Mouse (Mus musculus) adrenal gland, postnatal 36 days (tissue): ENCODE results near the gene Mfsd12. TPM values are rescaled to one million over a fixed set of nuclear protein-coding genes. Genes with fewer than 3 reads are reported as not detected.

Experiments
- DNase-seq, 2 experiments: peaks; one replicate each; pipeline ENCODE4 v3.0.0; 2021; ENCODE audit warnings: mixed read lengths in 1 of 2
- total RNA-seq, 2 experiments: library from RNA; stranded (reverse); gene quantifications; 2 replicates each; pipeline ENCODE4 v1.2.3; 2021

Mfsd12 gene
- total RNA-seq, 2 experiments from 2014 or later, result 16.7 to 22.7 TPM

DNA sequence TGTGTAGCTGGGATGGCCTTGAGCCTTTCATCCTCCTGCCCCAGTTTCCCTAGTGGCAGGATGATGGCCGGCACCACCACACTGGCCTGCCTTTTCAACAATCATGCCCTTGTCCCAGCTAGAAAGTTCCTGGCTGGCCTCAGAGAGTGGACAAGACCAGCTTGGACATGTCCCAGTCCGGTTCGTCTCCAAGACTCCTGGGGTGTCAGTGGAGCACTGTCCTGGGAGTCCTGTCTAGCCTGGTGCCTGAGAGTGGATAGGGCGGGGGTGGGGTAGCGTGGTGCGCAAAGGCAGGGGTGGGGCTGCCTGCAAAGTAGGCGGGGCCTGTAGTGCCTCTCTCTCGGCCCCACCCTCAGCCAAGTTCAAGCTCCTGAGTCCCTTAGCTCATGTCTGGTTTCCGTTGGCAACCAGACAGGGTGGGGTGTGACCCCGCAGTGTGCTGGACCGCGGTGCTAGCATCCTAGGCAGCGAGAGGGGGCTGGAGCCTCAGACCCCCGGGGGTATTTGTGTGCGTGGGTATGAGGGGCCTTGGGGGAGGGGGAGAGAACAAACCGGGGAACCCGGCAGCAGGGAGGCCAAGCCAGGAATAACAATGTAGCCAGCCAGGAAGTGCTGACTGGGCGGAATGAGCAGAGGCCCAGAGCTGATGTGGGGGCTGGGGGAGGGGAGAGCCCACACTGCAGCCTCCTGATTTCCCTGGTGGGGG is 44.4 kb downstream of the Mfsd12 start:
- peak; percentile 55 to 76 for DNase-seq

DNA sequence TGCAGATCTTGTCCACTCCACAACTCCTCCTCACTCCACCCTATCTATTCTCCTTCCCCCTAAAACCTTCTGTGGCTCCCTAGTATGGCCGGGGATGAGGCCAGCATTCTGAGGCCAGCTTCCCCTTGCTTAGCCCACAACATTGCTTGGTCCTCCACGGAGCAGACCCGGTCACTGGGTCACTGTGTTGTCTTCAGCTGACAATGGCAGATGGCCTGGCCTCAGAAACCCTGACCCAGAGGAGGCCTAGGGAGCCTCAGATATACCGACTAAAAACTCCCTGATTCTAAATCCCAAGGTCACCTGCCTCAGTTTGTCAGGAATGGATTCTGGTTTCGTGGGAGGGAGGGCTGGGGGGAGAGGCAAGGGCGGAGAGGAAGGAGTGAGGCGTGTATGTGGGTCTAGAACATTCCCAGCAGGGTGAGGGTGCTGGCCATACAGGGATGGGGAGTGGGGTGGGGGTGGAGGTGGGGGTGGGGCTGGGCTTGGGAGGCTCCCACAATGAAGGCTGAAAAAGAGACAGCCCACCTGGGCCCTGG is 45.0 kb downstream of the Mfsd12 start:
- DNase-seq, result no peak

DNA sequence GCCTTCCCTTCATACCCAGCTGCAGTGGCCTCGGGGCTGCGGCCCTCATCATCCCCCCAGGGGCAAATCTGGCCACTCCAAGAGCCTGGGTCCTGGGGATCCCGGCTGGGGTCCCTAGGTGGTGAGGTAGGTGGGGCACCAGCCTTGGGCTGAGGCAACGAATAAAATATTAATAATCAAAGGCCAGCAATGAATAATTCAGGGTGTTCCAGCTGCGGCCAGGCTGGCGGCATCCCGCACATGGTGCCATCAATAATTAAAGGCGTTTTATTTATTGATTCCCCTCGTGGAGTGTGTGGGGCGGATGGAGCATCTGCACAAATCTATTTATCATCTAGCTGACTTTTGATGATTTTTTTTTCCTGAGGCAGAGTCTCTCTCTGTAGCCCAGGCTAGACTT is 46.2 kb downstream of the Mfsd12 start:
- no peak for DNase-seq

DNA sequence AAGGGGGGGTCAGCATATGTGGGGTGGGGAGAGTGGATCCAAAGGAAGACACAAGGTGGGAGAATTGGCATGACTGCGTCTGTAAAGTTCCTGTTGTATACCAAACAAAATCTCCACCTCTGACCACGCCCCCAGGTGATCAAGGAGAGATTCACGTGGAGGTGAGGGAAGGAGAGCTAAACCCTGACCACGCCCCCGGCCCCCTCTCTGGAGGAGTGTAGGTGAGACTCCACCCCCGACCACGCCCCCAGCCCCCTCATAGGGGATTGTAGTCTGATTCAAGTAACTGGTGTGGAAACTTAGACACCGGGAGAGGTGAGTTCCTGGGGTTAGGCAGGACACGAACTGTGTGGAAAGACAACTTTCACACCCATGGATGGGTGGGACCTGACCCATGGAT is 46.8 kb downstream of the Mfsd12 start:
- no peak for DNase-seq

DNA sequence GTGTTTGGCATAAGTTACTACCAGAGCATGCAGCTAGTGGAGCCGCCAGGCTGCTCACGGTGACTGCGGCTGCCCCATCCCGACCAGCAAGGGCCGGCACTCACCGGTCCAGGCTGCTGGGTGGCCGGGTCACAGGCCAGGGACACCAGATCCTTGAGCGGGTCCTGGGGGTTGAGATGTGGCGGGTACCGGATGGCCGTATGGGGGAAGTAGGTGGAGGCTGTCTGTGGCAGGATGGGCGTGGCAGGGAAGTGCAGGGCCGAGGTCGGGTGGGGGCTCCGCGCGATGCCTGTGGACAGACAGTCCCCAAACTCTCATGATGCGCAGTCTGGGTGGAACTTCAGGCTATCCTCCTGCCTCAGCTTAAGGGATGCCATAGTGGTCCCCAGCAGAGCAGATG is 47.4 kb downstream of the Mfsd12 start:
- peak in 1 of 2 experiments; percentile 38 for DNase-seq

DNA sequence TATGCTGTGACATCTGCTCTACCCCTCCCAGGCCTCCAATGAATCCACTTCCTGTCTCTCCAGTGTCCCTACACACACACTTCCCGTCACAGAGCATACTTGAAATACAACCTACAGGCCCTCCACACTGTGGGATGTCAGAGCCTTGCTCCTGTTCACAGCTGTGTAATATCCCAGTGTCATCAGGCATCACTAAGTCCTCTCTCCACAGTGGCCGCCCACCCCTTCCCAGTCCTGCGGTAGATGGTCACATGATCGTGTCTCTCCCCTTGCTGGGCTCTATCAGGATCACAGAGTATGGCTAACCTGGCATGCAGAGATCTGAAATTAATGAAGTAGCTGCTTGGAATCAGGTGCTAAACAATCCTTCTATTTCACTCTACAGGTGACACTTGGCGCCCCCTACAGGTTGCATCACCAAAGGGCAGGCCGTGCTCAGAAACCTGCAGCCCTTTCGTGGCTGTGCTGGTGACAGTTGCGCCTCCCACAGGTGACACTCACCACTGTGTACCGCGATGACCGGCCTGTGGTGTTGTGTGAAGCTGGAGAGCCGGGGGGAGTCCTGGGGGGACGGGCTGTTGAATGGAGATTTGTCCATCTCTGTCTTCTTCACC is 48.4 kb downstream of the Mfsd12 start:
- DNase-seq, result peak; percentile 65 to 70

DNA sequence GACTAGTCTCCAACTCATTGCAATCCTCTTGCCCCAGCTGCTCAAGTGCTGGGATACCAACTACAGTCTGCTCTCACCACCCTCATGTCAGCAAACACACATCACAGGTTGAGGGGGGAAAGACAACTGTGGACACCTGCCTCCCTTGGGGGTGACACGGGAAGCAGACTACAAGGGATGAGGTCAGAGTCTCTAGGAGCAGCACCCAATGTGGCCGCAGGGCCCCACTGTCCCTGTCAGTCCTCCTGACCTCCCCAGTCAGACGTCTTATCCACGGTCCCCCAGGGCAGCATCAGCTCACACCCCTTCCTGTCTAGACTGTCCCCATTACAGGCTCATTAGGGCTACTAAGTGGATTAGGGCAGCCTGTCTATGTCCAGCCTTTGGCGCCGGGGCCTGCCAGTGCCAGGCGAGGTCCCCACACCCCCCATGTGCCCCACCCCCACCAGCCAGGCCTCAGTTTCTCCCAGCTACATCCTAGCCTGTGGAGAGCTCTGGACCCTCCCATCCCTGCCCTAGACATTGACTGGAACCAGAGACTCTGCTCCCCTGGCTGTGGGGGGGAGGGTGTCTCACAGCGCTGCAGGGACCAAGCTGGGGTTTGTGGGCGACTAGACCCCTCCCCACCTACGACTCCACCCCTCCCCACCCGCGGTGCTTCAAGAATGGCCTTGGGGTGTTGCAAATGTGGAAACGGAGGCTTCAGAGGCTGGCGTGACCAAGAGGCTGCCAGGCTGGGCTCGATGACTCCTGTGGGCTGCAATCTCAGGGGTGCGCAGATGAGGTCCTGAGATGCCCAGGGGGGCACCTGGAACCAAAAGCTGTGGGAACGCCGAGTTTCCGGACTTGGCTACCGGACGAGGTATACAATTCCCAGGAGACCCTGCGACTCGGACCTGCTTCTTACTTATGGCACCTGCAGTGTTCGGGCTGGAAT is 49.5 kb downstream of the Mfsd12 start:
- DNase-seq, result peak in 1 of 2 experiments; percentile 13

DNA sequence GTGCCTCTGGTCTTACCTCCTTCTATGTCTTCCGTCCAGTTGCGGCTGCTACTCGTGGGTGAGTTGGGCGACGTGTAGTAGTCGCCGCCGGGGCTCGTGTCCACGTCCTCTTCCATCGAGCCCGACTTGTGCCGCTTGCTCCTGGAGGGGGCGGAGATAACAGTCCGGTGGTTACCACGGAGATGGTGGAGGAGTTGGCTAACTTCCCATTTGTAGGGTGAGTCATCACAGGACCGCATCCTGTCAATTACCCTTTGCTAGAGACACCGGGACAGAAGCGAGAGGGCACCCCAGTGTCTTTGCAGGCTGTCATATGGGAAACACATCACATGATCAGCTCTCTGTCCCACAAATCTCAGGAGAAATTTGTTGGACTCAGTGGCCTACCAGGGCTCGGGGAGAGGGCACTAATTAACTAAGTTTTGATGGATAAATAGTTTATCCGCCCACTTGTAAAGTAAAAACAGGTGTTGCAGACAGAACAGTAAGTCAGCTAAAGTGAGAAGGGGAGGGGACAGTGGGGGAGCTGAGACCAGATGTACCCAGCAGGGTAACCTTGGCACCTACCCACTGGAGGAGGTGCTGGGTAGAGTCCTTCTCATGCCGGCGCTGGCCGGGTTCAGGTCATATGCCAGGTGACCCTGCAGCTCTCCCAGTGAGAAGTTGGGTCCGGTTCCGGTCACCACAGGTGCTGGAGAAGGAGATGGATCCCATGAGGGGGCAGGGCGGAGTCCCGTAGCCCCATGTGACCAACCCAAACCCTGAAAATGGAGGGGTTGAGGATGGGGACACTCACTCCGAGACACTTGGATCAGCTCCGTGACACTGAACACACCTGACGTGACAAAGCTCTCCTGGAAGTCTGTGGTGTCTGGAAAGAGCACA is 50.5 kb downstream of the Mfsd12 start:
- peak; percentile 90 to 91 for DNase-seq

DNA sequence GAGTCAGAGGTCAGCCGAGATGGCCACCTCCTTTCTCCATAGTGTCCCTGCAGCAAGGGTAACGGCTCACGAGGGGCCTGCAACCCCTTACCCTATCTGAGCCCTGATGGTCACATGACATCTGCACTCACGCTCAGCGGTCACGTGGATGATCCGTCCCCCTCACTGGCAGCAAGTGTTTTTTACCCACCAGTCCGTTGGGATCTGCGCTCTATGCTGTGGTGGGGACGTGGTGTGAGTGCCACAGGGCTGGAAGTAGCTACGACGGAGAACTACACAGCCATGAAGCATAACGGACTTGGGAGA is 51.1 kb downstream of the Mfsd12 start:
- no peak for DNase-seq

DNA sequence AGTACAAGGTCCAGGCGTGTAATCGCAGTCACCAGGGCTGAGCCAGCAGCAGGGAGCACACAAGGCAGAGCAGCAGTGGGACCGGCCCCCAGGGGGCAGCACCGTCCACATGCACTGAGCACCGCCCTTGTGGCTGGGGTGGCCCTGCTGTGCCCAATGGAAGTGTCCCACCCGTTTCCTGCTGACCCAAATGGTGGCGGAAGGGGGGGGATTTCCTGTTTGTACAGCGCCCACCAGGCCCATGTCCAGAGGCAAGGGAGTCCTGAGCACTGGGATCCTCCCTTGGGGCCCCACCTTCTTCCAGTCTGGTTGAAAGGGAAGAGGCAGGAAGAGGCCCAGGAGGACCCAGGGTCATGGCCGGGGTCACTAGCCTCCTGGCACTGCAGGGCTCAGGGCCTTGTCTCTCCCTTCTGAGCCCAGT is 51.6 kb downstream of the Mfsd12 start:
- peak; percentile 88 to 96 for DNase-seq

DNA sequence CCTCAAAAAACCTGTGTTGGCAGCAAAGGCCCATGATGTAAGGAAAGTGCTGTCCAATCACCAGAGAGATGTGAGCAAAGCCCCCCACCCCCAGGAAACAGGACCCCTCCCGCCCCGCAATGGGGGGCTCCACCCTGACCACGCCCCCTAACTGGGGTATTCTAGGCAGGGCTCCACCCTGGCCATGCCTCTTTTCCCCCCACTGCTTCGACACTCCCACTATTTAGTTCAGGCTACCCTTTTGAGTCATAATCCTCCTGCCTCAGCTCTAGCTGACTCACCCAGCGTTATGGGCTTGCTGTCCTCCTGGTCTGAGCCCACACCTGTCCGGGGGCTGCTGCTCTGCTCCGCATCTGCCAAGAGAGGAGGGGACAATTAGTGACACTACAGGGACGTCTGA is 52.0 kb downstream of the Mfsd12 start:
- no peak for DNase-seq

DNA sequence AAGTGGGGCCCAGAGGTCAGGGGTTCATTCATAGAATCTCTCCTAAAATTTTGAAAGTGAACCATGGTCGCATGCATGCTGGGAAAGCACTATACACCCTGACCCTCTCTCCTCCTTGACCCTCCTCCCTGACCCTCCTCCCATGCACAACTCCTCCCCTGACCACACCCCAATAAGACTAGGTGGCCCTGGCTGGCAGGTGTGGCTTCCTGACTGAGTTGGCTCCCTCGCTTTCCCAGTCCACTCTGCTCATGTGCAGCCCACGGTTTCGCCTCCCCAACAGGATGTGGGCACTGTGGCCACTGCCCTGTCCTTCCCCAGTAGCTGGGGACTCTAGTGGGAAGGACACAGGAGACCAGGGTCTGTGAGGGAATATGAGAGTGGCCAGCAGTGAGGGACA is 53.1 kb downstream of the Mfsd12 start:
- no peak for DNase-seq

DNA sequence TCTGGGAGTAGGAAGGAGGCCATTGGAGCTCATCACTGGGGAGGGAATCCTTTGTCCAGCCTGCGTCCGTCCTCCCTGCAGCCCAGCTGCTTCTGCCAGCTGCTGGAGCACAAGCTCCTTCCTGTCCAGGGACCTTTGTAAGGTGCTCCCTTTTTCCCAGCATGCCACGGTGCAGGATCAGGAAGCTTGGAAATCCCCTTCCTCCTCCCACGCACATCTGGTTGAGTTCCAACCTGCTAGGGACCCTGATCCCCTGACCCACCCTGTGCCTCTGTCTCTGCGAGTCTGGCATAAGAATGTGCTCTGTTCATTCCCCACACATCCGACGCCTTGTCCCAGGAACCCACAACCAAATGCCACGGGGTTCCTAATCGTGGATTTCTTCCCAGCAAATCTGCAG is 53.7 kb downstream of the Mfsd12 start:
- DNase-seq, result peak in 1 of 2 experiments; percentile 49

DNA sequence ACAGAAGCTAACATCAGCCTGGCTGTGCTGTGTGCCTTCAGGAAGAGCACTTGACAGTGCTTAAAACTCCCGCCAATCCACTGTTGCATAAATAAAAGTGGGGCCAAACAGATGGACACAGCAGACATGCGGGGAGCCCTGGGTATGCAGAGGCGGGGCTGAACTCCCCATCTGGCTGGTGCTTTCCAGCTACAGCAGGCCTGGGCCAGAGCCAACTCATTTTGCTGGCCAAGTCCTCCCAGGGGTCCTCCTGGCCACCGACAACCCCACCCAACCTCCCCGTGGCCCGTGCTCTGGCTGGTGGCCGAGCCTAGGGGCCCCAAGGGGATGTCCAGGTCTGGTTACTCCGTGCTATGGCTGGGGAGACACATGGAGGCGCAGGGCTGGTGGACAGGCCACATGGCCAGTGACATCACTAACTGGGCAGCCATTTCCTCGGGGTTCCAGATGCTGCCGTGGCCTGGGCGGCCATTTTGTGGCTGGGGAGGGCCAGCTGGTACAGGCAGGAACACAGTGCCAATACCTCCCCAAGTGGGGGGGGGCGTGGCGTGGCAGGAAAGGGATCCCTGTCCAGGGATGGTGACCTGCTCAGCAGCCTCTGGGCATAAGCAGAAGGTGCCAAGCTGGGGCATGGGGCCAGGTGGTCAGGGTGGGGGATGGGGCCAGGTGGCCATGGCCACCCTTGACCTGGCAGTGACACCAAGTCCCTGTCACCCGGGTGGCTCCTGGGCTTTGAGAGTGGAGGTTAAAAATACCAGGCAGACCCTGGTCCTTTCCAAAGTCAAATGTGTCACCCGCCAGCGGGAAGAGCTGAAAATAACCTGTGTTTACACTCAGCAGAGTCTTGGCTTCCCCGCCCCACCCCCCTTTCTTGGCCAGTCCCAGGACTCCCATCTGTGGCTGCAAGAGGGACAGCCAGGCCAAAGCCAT is 54.4 kb downstream of the Mfsd12 start:
- peak; percentile 71 to 87 for DNase-seq

DNA sequence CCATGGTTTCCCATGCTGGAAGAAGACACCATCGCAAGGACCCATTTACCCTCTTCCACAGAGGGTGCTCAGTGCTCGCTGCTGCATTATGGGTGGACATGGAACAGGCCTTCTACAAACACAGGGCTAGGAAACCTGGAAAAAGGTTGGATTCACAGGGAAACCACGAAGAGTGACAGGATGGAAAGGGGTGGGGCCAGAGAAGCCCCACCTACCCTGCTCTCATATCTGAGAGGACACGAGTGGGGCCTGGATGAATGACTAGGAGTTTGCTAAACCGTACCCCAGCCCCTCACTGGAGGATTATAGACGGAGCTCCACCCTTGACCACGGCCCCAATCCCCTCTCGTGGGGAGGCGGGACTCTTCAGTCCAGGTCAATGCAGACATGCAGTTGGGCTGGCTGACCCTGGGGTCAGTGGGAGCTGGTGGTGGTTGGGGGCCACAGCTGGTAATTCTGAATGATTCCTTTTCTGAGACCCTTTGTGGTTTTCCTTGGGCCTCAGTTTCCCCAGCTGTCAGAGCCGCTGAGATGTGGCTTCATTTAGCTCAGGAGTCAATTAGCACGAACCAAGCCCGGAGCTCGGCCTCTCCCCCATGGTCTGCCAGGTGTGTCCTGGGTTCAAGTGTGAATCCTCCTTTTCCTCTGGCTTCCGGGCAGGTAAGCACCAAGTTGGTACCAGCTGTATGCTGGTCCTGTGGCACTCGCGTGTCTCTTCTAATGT is 55.5 kb downstream of the Mfsd12 start:
- DNase-seq, result no peak

DNA sequence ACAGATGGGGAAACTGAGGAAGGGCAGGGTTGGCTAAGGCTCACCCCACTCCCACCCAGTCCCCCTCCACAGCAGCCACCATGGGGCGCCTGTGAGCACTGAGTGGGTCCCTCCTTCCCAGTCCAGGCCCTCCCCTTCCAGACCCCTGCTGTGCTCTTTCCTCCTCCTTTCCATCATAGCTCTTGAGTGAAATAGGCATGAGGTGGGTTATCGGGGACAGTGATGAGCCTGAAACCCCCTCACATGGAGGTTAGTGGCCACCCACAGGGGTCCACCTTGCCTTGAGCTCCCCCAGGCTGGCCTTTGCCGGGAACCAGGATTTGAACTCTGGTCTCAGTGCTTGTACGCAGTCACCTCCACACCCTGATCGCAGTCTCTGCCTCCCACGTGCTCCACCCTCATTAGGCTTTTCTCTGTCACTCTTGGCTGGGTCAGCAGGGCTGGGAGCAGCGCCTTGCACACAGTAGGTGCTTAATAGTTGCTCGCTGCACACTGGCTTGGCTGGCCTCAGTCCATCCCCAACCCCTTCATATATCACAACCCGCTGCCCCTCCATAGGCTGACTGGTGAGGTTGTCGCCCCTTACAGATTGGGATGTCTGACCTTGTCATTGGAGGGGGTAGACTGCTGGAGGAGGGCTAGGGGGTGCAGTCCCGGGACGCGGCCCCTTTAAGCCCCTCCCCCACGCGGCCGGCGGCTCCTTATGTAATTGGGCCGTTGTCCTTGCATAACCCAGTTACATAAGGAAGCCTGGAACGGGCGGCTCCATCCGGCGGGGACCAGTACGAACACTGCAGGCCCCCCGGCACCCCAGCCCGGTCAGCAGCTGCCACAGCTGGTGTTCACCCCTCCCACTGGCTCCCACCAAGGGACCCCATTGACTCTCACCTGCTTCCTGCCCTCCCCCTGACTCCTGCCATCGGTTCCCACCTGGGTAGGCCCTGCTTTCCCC is 56.3 kb downstream of the Mfsd12 start:
- peak; percentile 88 to 93 for DNase-seq

DNA sequence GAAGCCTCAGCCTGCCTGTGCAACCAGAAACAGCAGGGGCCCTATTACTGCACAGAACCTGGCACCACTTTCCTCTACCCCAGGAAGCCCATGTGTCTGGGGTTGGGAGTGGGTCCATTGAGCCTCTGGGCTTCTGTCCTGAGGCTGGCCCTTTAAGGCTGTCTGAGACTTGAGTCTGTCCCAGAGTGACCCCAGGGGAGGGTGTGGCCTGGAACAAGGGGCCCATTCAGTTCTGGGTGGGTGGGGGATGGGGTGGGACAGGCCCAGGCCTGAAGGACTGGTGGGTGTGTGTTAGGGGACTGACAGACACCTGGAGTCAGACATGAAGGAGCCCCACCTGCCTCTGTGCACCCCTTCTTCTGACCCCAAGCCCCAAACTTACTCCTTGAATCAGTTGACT is 57.4 kb downstream of the Mfsd12 start:
- peak in 1 of 2 experiments; percentile 70 for DNase-seq

DNA sequence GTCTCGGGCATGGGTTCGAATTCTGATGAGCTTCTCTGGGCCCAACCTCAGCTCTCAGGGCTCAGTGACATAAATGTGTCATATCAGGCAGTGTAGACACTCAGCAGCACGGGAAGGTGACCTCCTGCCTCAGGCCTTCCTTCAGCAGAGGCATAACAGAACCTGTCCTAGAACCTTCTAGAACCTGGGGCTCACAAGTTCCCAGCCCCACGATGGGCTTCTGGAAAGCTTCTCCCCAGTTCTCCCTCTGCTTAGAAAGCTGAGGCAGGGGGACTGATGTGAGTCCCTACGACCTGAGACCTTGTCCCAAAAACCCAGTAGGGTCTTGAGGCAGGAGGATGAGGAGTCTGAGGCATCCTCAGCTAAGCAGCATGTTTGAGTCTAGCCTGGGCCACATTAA is 57.9 kb downstream of the Mfsd12 start:
- DNase-seq, result no peak
